Mouse (Mus musculus) mesoderm, embryonic 11.5 days (tissue): Measurements from ENCODE around the gene AU018091.
"Not testable (repeated sequence)": the region's sequence is repeated elsewhere in the genome, so short reads cannot be mapped to it uniquely, and the experiment has no call there.

ENCODE experiments used
- DNase-seq: peaks from one replicate; pipeline ENCODE4 v3.0.0-alpha.2; 2012; ENCODE audit warnings: low read depth, low spot score

Gene AU018091

DNA sequence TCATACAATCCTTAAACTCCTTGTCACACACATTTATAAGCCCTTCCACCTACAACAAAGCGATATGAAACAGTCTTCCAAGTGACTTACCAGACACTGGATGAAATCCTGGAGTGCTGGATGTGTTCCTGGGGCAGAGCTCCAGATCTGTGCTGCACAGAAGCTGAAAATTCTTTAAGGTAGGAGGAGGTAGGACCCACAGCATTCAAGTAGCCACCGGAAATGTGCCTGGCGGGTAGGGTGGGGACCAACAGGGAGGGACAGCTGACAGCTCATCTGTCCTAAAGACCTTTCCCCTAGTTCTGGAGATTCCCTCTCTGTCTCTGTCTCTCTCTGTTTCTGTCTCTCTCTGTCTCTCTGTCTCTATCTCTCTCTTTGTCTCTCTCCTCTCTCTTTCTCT lies at the start of gene AU018091:
Gene AU018091 (minus strand): TSS at position 279 of the 400 bp plus-strand sequence.
- DNase-seq: no peak

DNA sequence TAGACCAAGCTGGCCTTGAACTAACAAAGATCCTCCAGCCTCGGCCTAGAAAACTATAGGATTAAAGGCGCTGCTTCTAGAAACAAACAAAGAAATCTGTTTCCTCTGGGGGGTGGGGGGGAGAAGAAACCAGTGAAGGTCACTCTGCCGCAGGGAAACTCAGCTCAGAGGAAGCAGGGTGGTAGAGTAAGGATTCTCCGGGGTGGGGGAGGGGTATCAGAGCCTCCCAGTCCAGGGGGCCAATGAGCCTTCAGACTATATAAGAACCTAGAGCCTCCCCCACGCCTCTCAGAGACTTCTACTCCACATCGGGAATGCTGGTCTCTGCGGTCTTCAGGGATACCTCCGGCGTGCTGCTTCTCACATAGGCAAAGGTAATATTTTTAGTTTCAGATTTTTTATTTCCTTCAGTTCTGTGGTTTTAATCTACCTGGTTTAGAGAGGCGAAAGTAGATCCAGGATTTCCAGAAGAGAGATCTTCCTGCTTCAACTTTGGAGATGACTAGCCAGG lies 48.6 kb upstream of the AU018091 start:
- DNase-seq: no peak

DNA sequence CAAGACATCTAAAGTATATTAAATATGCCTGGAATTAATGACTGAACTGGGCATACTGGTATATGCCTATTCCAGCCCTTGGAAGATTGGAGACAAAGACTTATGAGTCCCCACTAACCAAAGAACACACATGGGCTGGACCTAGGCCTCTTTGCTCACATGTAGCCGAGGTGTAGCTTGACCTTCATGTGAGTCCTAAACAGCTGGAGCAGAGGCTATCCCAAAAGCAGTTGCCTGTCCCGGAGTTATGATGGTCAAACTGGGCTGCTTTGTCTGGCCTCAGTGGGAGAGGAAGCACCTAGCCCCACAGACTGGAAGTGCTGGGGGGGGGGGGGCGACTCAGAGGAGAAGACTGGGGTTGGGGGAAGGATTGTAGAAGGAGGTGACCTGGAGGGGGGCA lies 47.3 kb upstream of the AU018091 start:
- no peak for DNase-seq

DNA sequence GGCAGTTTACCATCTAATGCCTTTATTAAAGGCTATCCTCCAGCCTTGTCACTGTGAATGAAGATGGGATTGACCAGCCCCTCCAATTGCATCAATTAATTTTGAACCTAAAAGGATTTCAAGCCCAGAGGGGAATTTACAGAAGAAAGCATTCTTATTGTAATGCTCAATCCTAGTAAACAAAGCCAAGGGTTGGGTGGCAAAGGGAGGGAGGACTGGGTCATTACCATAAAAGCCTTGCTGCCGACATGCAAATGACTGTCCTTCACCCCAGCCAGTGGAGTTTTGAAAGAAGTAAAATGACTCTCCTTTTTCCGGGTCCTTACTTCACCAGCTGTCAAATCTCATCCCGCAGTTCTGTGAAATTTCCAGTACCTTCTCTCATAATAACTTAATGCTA lies 44.6 kb upstream of the AU018091 start:
- no peak for DNase-seq

DNA sequence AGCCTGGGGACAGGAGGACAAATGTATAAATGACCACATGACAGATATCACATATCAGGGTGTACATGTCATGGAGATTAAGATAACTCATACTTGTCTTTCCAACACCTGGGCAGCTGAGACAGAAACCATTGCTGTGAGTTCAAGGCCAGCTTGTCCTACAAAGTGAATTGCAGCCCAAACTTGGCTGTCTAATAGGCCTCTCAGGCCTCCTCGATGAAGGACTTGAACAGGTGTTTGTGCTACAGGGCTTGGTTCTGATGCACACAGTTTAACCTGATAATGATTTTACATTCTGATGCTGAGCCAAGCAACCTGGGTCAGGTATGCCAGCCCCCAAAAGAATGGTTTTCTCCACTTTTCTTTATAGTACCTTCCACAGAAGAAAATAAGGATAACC lies 44.2 kb upstream of the AU018091 start:
- DNase-seq: no peak

DNA sequence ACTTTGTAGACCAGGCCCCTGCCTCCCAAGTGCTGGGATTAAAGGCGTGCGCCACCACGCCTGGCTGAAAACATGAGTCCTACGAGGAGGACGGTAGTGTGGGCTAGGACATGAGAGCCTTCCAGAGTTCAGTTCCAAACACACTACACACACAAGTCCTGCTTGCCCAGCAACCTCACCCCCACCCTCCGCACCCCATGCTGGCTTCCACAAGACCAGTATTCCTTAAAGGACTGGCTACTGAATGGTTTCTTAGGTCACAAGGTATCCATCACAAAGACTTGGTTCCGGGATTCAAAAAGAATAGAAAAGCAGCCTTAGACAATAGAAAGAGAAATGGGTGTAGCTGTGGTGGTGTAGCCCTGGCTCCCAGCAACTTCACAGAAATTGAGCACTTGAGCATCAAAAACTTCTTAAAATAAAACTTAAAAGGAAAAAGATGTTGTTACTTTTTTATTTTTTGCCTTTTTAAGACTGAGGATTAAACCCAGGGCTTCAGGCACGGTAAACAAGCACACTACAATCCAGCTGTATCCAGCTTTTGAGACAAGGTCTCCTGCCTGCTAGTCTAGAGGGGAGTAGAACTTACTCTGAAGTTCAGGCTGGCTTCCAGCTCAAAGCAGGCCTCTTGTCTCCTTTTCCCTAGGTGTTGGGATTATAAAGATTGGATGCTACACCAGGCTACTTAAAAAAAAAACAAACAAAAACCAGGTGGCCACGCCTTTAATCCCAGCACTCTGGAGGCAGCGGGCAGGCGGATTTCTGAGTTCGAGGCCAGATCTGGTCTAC lies 43.2 kb upstream of the AU018091 start:
- no peak for DNase-seq

DNA sequence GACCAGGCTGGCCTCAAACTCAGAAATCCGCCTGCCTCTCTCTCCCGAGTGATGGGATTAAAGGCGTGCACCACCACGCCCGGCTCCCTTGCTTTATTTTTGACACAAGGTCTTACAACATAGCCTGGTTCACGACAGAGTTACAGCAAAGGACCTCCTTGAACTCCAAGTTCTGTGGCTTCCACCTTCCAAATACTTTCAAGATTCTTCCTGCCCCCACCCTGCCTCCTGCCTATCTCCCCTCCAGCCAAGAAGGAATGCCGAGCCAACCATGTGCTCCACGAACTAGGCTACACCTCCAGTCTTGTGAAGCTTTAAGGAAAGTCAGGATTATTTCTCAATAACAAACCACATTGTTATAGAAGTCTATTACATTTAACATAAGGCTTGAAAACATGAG lies 42.5 kb upstream of the AU018091 start:
- DNase-seq: no peak

DNA sequence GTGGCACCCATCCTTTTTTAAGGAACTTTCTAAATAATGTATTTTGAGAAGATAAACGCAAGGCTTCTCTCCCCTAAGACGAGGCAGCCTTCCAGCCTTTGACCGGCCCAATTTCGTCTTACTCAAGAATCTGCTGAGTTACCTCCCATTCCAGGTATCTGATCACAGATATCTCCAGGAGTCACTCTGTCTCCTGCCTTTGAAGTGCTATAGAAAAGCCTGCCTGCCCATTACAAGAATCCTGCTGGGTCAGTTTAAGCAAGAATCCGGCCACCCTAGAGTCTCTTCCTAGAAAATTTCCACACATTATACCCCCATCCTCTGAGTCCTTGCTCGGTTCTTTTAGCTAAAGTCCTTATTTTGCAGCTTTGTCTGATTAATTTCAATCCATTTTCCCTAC lies 41.6 kb upstream of the AU018091 start:
- DNase-seq: no peak

DNA sequence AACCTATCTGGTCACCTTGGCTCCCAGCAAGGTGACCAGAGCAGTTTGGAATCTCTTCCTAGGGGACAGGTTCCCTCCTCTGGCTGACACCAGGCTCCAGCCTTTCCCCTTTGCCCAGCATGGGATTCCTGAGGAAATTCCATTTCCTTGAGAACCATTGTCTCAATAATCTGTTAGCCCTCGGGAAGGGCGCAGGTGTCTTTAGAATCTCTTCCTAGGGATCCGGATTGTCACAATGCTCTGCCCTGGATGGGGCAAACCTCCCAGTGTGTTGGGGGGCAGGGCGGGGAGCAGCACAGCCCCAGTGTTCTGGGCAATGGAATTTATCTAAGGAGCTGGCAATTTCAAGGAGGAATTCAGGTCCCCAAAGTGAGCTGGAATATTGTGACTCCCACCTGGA lies 37.5 kb upstream of the AU018091 start:
- DNase-seq: no peak

DNA sequence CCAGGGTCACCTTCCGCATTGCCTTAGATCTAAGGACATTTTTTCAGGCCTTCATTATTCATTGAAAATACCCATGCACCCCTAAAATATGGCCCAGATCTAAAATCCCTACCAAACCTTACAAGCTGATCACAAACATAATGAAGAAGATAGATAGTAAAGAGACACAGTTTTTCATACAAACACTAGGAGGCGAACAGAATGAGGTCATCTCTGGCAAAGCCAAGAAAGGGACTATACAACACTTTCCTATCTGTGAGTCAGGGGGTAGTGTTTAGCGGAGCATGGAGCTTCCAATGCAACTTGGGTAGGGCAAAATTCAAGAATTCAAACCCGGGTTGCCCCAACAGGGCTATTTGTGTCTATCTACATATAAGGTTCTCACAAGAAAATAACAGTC lies 35.6 kb upstream of the AU018091 start:
- no peak for DNase-seq

DNA sequence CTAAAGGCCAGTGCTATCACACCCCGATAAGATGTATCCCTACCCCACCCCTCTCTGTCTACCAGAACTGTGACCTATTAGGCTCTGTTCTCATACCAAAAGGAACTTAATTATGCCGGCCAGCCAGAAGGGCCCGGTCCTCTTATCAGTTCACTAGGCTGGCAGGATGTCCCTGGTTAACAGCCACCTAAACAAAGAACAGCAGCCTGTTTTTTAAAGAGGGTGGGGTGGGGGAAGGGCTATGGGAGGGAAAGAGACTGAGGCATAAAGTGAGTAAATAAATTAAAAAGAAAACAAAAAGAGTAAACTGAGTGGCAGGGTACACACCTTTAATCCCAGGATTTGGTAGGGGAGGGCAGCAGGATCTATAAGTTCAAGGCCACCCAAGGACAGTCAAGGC lies 34.9 kb upstream of the AU018091 start:
- no peak for DNase-seq

DNA sequence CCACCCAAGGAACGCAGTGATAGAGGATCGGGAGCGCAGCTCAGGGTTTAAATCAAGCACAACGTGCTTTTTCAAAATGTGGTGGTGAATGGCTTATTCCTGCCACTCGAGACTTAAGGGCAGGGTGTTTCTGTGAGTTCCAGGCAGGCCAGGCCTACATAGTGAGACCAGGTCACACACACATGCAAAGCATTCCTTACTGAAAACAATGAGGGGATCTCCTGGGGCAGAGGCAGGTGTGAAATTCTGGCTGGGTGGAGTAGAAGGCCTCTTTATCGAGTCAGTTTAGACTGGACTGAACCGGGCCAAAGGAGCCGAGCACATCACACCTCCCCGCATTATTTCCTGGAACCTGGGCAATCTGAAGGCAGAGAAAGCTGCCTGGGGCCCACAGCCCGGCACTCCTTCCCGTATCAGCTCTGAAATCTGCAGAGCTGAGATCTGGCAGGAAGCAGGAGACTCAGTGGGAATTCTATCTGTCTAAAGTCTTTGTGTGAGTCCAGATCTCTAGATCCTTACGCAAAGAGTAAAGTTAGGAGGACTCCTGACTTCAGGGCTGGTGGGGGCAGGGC lies 32.2 kb upstream of the AU018091 start:
- DNase-seq: no peak

DNA sequence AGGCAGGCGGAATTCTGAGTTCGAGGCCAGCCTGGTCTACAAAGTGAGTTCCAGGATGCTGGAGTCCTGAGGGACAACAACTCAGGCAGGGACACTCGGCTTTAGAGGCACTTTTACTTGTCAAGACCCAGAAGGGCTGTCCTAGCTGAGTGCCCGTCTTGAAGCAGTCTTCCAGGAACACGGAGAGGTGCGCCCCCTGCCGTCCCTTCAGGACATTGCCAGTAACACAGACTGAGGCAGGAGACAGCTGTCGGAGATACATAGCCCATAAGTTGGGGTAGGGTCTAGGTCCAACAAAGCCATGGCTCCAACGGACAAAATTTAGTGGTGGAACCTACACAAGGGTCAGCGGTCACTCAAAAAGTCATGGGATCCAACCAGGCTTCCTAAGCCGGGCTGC lies 29.9 kb upstream of the AU018091 start:
- peak; percentile 30 for DNase-seq

DNA sequence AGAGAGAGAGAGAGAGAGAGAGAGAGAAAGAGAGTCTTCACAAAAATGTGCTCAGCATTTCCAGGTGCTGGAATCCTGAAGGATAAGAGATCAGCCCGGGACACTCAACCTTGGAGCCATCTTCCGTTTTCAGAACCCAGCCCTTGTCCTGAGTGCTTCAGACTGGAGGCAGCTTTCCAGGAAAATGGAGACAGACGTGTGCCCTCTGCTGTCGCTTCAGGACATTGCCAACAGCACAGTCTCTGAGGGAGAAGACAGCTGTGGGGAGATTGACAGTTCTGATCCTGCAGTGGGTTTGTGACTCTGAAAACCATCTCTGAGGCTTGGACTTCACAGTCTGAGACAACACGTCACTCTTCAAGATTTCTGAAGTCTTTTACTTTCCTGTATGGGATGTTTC lies 26.8 kb upstream of the AU018091 start:
- DNase-seq: no peak

DNA sequence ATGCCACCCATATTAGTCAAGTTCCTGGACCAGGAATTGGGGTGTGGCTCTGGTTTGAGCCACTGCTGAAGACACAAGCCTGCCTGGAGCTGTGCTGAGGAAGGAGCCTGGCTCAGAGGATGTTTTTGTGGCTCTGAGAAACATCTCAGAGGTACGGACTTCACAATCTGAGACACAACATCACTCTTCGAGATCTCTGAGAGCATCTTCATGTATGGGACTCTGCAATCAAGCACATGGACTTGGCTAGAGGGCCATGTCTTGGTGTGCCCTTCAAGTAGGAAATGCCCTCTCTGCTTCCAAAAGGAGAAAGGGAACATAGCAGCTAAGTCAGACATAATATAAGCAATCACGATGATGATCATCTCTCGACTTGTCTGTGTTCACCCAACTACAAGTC lies 25.5 kb upstream of the AU018091 start:
- DNase-seq: no peak

DNA sequence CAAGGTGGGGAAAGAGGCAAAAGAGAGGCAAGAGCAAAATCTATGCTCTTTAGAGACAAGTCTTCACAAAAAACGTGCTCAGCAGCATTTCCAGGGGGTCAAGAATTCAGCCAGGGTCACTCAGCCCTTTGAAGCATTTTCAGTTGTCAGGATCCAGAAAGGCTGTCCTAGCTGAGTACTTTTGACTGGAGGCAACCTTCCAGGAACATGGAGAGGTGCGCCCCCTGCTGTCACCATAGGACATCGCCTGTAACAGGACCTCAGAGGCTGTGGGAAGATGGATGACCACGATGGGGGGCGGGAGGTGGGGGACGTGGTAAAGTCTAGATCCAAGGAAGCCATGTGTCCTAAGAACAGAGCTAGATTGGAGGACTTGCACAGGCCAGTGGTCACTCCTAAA lies 24.9 kb upstream of the AU018091 start:
- DNase-seq: peak; percentile 39

DNA sequence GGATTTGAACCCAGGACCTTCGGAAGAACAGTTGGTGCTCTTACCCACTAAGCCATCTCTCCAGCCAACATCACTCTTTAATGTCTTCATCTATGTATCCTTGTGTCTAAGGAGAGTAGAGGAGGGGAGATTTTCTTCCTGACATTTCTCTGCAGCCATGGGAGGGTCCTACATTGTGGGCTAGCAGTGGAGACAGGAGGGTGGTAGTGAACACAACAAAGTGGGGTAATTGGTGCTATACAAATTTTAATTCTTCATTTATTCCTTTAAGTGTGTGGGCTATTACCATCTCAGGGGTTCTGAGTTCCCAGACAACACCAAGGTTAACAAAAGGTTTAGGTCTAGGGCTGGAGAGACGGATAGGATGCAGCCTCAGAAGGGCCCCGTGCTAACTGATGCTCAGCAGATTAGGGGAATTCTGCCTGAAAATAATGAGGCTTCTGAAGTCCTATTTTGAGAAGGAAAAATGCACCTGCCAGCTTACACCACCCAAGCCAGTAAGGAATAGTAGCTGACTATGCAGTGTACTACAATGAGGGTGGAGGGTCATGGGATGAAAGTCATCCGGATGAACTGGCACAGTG lies 24.1 kb upstream of the AU018091 start:
- no peak for DNase-seq

DNA sequence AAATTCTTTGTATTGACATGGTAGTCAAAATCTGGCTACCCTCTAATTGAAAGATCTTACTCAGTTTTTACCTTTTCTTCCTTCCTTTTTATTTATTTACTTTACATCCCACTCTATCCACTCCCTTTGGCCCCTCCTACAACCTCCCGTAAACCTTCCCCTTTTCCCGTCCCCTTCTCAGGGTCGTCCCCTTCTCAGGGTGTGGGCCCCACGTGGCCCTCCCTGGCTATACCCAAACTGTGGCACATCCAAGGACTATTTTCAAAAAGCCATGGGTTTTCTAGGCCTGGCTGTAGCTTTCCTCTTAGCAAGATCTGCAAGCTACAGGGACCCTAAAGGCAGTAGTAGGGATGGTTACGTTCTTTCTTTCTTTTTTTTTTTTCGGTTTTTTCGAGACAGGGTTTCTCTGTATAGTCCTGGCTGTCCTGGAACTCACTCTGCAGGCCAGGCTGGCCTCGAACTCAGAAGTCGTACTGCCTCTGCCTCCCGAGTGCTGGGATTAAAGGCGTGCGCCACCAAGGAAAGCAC lies 23.0 kb upstream of the AU018091 start:
- no peak for DNase-seq

DNA sequence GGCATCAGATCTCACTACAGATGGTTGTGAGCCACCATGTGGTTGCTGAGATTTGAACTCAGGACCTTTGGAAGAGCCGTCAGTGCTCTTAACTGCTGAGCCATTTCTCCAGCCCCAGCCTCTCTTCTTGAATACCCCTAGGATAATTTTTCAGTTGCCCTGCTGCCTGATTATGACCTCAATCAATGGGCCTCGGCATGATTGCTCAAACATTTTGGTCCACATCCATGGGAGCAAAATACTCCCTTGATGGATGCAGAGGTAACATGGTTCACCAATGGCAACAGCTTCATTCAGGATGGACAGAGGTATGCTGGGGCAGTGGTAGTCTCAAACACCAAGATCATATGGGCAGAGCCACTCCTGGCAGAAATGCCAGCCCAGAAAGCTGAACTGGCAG lies 17.7 kb upstream of the AU018091 start:
- DNase-seq: not testable (repeated sequence)

DNA sequence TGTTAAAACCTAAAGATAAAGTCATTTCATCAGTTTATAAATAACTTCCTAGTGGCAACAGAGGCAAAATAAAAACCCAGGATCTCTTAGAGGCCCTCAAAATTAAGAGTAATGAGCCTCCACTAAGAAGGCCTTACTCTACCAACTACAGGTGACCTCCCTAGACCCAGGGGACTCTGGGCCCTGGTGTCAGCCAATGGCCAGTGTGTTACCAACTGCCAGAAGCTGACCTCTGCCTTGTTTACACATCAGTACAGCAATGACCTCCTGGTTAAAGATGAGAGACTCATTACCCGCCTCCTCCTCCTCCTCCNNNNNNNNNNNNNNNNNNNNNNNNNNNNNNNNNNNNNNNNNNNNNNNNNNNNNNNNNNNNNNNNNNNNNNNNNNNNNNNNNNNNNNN lies 17.1 kb upstream of the AU018091 start:
- DNase-seq: no peak

DNA sequence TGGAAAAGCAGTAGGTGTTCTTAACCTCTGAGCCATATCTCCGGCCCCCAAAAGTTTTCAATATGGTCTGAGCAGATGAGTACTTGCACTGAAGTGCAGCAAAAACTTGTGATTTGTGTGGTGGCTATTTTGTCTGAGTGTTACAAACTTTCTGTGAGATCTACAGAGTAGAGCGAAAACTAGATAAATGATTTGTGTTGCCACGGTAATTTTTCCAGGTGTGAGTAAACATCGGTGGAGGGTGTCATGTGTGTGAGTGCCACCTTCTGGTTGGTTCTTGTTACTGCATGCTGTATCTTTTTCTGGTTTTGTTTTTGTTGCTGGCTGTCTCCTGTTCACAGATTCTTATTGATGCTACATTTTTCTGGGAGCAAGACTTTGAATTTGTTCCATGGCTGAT lies 15.4 kb upstream of the AU018091 start:
- peak; percentile 15 for DNase-seq

DNA sequence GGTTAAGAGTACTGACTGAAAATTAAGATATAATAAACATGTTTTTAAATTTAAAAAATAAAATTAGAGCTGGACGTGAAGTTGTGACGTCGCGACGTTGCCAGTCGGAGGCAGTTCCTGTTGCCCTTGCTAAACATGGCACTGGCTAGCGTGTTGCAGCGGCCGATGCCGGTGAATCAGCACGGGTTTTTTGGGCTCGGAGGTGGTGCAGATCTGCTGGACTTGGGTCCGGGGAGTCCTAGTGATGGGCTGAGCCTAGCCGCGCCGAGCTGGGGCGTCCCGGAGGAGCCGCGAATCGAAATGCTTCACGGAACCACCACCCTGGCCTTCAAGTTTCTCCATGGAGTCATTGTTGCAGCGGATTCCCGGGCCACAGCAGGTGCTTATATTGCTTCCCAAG lies 12.0 kb upstream of the AU018091 start:
- not testable (repeated sequence) for DNase-seq

DNA sequence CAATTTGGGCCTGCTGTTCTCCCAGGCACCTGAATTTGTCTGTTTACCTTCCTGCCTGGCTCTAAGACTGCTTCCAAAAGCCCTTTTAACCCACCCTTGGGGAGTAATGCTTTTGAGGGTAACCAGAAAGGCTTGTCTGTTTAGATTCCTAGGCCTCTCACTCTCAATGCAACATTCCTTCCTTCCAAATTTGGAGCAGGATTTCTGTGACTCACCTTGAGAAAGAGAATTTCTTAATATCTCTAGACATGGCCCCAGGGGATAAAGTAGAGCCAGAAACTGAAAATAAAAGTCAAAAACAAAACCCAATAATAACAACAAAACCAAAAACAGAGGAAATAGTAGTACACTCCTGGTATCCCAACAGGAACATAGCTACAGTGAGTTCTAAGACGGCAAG lies 707 bp downstream of the AU018091 start:
- no peak for DNase-seq
